Mouse (Mus musculus): Measurements from ENCODE around the gene Terb1. TPM values are rescaled to one million over a fixed set of nuclear protein-coding genes. Genes with fewer than 3 reads are reported as not detected.

Terb1 gene
- polyA plus RNA-seq, 1 experiment from 2014 or later: 0.46 TPM

DNA sequence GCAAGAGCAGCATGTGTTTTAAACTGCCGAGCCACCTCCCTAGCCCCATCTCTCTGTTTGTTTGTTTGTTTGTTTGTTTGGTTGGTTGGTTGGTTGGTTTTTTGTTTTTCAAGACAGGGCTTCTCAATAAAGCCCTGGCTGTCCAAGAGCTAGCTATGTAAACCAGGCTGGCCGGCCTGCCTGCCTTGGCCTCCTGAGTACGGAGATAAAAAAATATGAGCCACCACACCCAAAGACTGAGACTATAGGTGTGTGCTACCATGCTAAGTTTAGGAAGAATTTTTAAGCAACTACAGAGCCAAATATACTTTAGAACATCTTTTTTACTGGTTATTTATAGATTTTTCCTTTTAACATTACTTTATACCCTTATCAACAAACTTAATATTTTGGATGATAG, 57.5 kb downstream of the Terb1 start:
- DNase-seq (ENCODE audit: low read depth, low spot score) (no peak), ATAC-seq (no peak)
- CTCF ChIA-PET: interaction anchor here (1.0 kb wide), 1 partner anchor 9 kb away, joined by 3 read pairs; the partner anchor contains the start of gene Dync1li2
- no peak for TF ChIP-seq CTCF (IDR thresholded peaks at IDR 0.05)
- POLR2A ChIA-PET: no interaction called here
- in situ Hi-C loops (cut with MboI; ENCODE audit: low pct_unique_long_range_greater_than_20kb): no loop called here
- no peaks in the 10 kb centered on the region for H3K27me3 ChIP-seq

DNA sequence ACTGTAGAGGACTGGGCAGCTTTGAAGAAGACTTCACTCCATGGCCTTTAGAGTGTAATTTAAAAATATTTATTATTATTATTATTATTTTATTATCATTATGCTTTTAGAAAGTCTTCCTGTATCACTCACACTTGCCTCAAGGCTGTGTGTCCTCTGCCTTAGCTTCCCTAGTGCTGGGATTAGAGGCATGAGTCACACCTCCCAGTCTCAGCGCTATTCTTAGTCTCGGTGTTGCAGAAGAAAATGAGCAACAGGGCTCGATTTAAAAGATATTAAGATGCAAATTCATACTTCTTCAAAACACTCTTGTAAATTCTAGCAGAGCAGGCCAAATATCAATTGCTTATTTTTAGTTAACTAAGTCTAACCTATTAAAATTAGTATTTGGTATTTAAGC, 60.9 kb downstream of the Terb1 start:
- DNase-seq (ENCODE audit: low read depth, low spot score) (no peak), ATAC-seq (no peak)
- ChIA-PET CTCF (interaction anchor here (1.4 kb wide), 1 partner anchor 19 kb away, joined by 4 read pairs; no protein-coding TSS in a partner anchor), POLR2A (no interaction called here)
- in situ Hi-C loops (cut with MboI; ENCODE audit: low pct_unique_long_range_greater_than_20kb): loop anchor here (10.0 kb wide), 1 partner anchor 104 kb away; no protein-coding TSS in a partner anchor
- no peaks in the 10 kb centered on the region for H3K27me3 ChIP-seq
- no peak for TF ChIP-seq CTCF (IDR thresholded peaks at IDR 0.05)

DNA sequence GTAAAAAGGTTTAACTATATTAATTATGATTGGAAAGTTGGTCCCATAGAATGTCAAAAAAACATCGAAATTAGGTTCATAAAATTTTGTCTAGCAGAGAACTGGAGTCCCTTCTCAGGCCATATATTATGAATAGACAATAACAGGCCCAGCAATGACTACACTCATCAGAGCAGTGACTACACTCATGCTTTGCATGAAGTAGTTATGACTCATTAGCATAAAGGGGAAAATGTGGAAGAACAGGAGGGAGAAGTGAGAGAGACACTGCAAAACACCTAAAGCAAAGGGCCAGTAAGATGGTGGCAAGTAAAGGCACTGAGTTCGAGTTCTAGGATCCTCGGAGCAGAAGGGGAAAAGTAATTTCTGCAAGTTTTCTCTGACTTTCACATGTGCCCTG, 63.7 kb downstream of the Terb1 start:
- no peaks in the 10 kb centered on the region for H3K27me3 ChIP-seq
- in situ Hi-C loops (cut with MboI; ENCODE audit: low pct_unique_long_range_greater_than_20kb): loop anchor here (10.0 kb wide), 1 partner anchor 101 kb away; no protein-coding TSS in a partner anchor
- POLR2A ChIA-PET: no interaction called here
- no peak for DNase-seq (ENCODE audit: low read depth, low spot score)
- CTCF ChIA-PET: interaction anchor here (1.1 kb wide), 1 partner anchor 102 kb away, joined by 3 read pairs; no protein-coding TSS in a partner anchor
- no peak for TF ChIP-seq CTCF (IDR thresholded peaks at IDR 0.05)
- ATAC-seq: no peak

DNA sequence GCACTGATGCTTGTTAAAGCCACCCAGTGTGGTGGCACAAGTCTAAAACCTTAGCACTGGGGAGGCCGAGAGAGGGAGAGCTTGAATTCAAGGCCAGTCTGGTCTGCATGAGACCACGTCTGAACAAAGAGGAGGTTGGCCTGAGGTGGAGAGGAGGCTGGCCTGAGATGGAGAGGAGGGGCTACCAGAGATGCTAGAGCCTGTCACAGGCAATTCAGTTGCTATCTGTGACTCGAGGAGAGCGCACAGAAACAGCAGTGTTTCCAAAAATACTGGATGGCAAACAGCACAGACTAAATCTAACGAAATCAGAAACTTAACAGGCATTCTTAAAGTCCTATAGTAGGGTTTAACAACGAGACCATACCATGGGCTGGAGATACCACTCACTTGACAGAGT, 64.5 kb downstream of the Terb1 start:
- ChIA-PET POLR2A (interaction anchor here (0.5 kb wide), 1 partner anchor 68 kb away, joined by 3 read pairs; no protein-coding TSS in a partner anchor), CTCF (no interaction called here)
- DNase-seq (ENCODE audit: low read depth, low spot score) (no peak), ATAC-seq (no peak)
- TF ChIP-seq CTCF (IDR thresholded peaks at IDR 0.05): no peak
- no peaks in the 10 kb centered on the region for H3K27me3 ChIP-seq
- in situ Hi-C loops (cut with MboI; ENCODE audit: low pct_unique_long_range_greater_than_20kb): loop anchor here (10.0 kb wide), 1 partner anchor 100 kb away; no protein-coding TSS in a partner anchor

DNA sequence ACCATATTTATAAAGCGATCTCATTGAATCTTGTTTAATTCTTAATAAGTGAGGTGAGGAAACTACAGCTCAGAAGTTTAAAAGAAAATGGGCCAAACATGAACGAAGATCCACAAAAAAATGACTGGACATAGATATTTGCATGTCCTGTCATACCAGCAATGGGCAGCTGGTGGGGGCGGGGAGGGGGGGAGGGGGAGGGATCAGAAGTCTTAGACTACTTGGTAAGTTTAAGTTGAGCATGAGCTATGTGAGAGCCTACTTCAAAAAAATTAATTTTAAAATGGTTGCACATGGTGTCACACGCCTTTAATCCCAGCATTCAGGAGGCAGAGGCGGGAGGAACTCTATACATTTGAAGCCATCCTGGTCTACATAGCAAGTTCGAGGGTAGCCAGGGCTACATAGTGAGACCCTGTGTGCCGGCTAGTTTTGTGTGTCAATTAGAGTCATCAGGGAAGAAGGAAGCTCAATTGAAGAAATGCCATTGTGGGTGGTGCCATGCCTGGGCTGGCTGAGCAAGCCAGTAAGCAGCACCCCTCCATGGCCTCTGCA, 66.5 kb downstream of the Terb1 start:
- ATAC-seq (no peak), DNase-seq (ENCODE audit: low read depth, low spot score) (no peak)
- POLR2A ChIA-PET: interaction anchor here (1.1 to 1.4 kb wide), 3 partner anchors 14 to 102 kb away, joined by 4 to 5 read pairs (median 4); no protein-coding TSS in a partner anchor
- in situ Hi-C loops (cut with MboI; ENCODE audit: low pct_unique_long_range_greater_than_20kb): loop anchor here (10.0 kb wide), 1 partner anchor 98 kb away; no protein-coding TSS in a partner anchor
- TF ChIP-seq CTCF (IDR thresholded peaks at IDR 0.05): no peak
- no peaks in the 10 kb centered on the region for H3K27me3 ChIP-seq
- CTCF ChIA-PET: interaction anchor here (0.8 to 2.3 kb wide), 19 partner anchors 9 to 225 kb away, joined by 3 to 19 read pairs (median 4); no protein-coding TSS in a partner anchor

DNA sequence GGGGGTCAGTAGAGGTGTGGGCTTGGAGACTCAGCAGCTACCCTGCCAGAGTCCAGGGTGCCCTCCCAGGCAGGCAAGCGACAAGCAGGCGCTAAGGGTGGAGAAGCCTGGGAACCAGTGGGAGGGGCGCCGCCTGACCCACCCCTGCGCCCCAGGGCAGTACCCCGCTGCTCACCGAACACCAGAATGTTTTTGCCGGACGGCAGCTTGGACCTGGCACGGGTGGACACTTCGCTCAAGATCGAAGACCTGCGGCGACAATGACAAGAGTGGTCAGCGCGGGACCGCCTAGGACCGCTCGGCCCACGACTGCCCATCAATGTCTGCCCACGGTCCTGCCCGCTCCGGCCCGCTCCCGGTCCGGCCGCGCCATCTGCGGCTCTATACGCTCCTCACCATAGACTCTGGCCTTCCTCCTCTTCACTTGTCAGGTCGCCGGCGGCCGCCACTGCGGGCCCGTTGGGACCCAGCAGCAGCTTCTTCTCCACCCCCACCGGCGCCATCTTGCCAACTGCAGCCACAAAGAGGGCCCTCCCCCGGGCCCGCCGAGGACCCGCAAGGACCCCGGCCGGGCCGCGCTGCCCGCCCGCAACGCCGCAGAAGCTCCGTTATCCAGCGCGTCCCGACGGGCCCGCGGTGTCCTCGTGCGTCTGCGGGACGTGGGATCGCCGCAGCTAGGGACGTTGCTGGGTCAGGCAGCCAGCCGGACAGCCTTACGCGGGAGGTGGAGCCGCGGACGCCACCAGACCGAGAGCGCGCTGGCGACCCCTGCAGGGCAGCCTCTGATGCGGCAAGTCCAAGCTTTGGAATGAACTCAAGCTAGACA, 67.2 kb downstream of the Terb1 start, which contains the start of gene Dync1li2:
TSS of gene Dync1li2 (minus strand) at position 749 of the 826 bp plus-strand sequence.
- ATAC-seq (peak; percentile 87), DNase-seq (ENCODE audit: low read depth, low spot score) (peak; percentile 54)
- no peaks in the 10 kb centered on the region for H3K27me3 ChIP-seq
- in situ Hi-C loops (cut with MboI; ENCODE audit: low pct_unique_long_range_greater_than_20kb): loop anchor here (10.0 kb wide), 1 partner anchor 98 kb away; no protein-coding TSS in a partner anchor
- ChIA-PET CTCF (interaction anchor here (0.8 to 2.3 kb wide), 19 partner anchors 9 to 224 kb away, joined by 3 to 19 read pairs (median 4); no protein-coding TSS in a partner anchor), POLR2A (interaction anchor here (0.6 to 1.4 kb wide), 5 partner anchors 13 to 101 kb away, joined by 3 to 5 read pairs (median 4); no protein-coding TSS in a partner anchor)
- TF ChIP-seq CTCF (IDR thresholded peaks at IDR 0.05): no peak

DNA sequence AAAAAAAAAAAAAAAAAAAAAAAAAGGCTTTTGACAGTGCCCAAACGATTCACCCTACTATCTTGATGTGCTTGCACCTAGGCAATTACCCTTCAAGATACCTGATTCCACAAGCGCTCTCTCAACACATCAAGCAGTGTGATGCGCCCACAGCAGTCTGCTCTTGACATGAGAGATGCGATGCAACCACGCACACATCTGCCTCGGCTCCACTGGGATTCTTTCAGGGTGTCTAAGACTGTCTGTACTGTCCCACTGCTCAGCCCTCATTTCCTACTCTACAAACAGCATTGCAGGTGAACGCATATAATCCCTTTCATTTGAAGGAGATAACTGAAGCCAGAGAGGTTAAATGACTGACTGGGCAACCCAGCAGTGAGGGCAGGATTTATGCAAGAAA, 68.1 kb downstream of the Terb1 start:
- CTCF ChIA-PET: interaction anchor here (1.2 to 2.3 kb wide), 5 partner anchors 30 to 223 kb away, joined by 3 to 19 read pairs (median 3); no protein-coding TSS in a partner anchor
- no peak for TF ChIP-seq CTCF (IDR thresholded peaks at IDR 0.05)
- ATAC-seq: no peak
- POLR2A ChIA-PET: interaction anchor here (0.7 to 1.4 kb wide), 3 partner anchors 12 to 34 kb away, joined by 3 to 11 read pairs (median 4); no protein-coding TSS in a partner anchor
- no peaks in the 10 kb centered on the region for H3K27me3 ChIP-seq
- in situ Hi-C loops (cut with MboI; ENCODE audit: low pct_unique_long_range_greater_than_20kb): loop anchor here (10.0 kb wide), 1 partner anchor 97 kb away; no protein-coding TSS in a partner anchor
- DNase-seq (ENCODE audit: low read depth, low spot score): no peak

DNA sequence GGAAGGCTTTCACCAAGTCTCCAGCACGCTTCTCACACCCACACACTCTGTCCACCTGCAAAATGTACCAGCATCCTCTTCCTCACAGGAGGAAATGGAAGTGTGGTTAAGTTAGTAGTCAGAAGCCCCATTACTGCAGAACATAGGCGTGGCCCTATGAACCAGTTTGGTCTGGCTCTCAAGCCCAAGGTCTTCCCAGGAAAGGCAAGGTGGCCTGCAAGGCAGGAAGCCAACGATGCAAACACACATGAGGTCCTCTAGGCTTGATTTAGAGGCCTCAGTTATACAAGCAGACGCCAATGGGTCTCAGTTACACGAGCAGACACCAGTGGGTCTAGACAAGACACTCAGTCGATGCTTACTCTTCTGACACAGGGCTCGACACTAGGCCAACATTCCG, 70.2 kb downstream of the Terb1 start:
- DNase-seq (ENCODE audit: low read depth, low spot score): no peak
- H3K27me3 ChIP-seq: no peaks in the 10 kb centered on the region
- ATAC-seq: no peak
- in situ Hi-C loops (cut with MboI; ENCODE audit: low pct_unique_long_range_greater_than_20kb): loop anchor here (10.0 kb wide), 1 partner anchor 195 kb away; the partner anchor contains the start of gene Tk2
- ChIA-PET CTCF (no interaction called here), POLR2A (no interaction called here)
- TF ChIP-seq CTCF (IDR thresholded peaks at IDR 0.05): no peak

DNA sequence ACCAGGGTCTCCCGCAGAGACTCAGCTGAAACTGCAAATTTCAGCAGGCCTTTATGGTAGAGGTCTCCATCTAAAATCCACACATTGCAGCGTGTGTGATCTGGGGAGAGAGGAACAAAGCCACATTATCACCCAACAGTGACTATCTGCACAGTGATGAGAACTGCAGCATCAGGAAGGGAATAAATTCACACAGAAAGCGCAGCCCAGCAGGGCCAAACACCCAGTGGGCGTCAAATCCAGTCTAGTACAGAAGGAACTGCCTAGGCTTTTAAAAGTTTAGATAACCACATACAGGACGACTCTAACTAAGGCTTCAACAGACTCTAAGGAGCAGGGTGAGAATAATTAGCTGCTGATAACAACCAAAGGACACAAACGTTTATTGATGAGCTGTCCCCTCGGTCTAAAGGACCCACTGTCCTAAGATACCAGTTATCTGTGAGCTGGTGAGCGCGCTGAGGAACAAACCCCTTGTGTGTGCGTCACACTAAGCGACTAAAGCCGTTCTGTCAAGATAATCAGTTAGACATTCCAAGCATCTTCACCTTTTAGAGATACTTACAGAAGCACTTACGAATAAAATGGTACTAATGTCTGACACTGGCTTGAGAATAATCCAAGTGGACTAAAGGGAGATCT, 72.1 kb downstream of the Terb1 start:
- no peak for TF ChIP-seq CTCF (IDR thresholded peaks at IDR 0.05)
- DNase-seq (ENCODE audit: low read depth, low spot score) (no peak), ATAC-seq (no peak)
- CTCF ChIA-PET: interaction anchor here (1.6 kb wide), 1 partner anchor 95 kb away, joined by 4 read pairs; no protein-coding TSS in a partner anchor
- in situ Hi-C loops (cut with MboI; ENCODE audit: low pct_unique_long_range_greater_than_20kb): loop anchor here (10.0 kb wide), 1 partner anchor 193 kb away; the partner anchor contains the start of gene Tk2
- no peaks in the 10 kb centered on the region for H3K27me3 ChIP-seq
- POLR2A ChIA-PET: no interaction called here

DNA sequence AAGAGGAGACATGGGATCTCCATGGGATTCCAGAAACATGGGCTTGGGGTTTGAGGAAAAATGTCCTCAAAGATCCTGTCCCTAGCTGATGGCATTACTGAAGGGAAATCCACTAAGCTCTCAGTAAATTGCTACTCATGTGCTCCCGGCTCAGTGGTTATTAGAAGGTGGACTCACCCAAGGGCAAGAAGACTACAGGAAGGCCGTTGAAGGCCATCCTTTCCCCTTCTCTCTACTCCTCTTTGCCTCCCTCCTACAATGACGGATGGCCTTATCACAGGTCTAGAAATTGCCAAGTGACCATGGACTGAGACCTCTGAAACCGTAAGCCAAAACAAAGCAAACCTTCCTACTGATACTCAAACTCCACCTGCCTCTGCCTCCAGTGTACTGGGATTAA, 73.1 kb downstream of the Terb1 start:
- CTCF ChIA-PET: interaction anchor here (3.2 kb wide), 1 partner anchor 92 kb away, joined by 13 read pairs; no protein-coding TSS in a partner anchor
- in situ Hi-C loops (cut with MboI; ENCODE audit: low pct_unique_long_range_greater_than_20kb): loop anchor here (10.0 kb wide), 1 partner anchor 192 kb away; the partner anchor contains the start of gene Tk2
- ATAC-seq: no peak

More for the DNA sequence above, 73.1 kb downstream of the Terb1 start:
- no peak for TF ChIP-seq CTCF (IDR thresholded peaks at IDR 0.05)
- no peaks in the 10 kb centered on the region for H3K27me3 ChIP-seq
- DNase-seq (ENCODE audit: low read depth, low spot score): no peak
- POLR2A ChIA-PET: no interaction called here
